Mouse (Mus musculus): Measurements from ENCODE around the gene Cldn16. TPM values are rescaled to one million over a fixed set of nuclear protein-coding genes. Genes with fewer than 3 reads are reported as not detected.

Gene Cldn16
- polyA plus RNA-seq, 1 experiment, result not detected

GRCm38 (mm10) chr16:26500738-26501137 is 37.8 kb downstream of the Cldn16 start:
- Histone ChIP-seq H3K27ac (ENCODE audit: insufficient read depth, low read length) (no peak overlapping the region), H3K27me3 (ENCODE audit: control insufficient read depth, insufficient read depth, low read length) (no peaks in the 10 kb centered on the region), H3K4me1 (ENCODE audit: control insufficient read depth, insufficient read depth, insufficient read length) (no peaks in the 10 kb centered on the region), H3K4me3 (ENCODE audit: extremely low read depth, insufficient read depth, insufficient read length) (no peak overlapping the region), H3K36me3 (ENCODE audit: control insufficient read depth, insufficient read depth, low read length) (no peaks in the 10 kb centered on the region)
- DNase-seq (ENCODE audit: low read depth in 1 of 2, low spot score in 2 of 2), result no peak
- WGBS, result 72% methylated on average over 3 of the region's 3 CpGs
- TF ChIP-seq CTCF (IDR thresholded peaks at IDR 0.05; ENCODE audit: extremely low read depth, insufficient read depth, insufficient read length, insufficient replicate concordance) (no peak), POLR2A (IDR thresholded peaks at IDR 0.05; ENCODE audit: low read depth, low read length) (no peak)

DNA sequence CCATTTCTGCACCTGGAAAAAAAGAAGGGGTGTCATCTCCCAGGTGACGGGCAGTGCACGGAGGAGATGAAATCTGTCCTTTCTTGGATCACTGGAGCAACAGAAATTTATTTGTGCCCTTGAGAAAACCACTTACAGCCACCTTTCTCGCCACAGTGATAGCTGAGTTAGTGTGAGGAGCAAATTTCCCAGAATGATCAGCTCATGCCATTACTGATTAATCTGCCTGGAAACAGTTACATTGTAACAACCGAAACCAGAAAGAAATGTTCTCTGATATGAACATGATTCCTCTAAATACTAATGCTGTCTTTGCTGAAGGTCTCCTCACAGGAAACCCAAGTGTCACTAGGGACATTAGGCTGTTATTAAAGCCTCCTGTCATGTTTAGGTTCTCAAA is 42.0 kb downstream of the Cldn16 start:
- no peaks in the 10 kb centered on the region for H3K4me1 ChIP-seq (ENCODE audit: control insufficient read depth, insufficient read depth, insufficient read length)
- H3K27me3 ChIP-seq (ENCODE audit: control insufficient read depth, insufficient read depth, low read length), result no peaks in the 10 kb centered on the region
- DNase-seq (ENCODE audit: low read depth in 1 of 2, low spot score in 2 of 2), result no peak
- TF ChIP-seq CTCF (IDR thresholded peaks at IDR 0.05; ENCODE audit: extremely low read depth, insufficient read depth, insufficient read length, insufficient replicate concordance) (no peak), POLR2A (IDR thresholded peaks at IDR 0.05; ENCODE audit: low read depth, low read length) (no peak)
- H3K36me3 ChIP-seq (ENCODE audit: control insufficient read depth, insufficient read depth, low read length), result no peaks in the 10 kb centered on the region
- H3K27ac ChIP-seq (ENCODE audit: insufficient read depth, low read length), result no peak overlapping the region
- WGBS, result 83% methylated on average over 4 of the region's 4 CpGs
- H3K4me3 ChIP-seq (ENCODE audit: extremely low read depth, insufficient read depth, insufficient read length), result no peak overlapping the region

- DNase-seq (ENCODE audit: low read depth in 1 of 2, low spot score in 2 of 2), result no peak
- H3K27ac ChIP-seq (ENCODE audit: insufficient read depth, low read length), result no peak overlapping the region
Observed at GRCm38 (mm10) chr16:26519596-26519995, 56.7 kb downstream of the Cldn16 start.

DNA sequence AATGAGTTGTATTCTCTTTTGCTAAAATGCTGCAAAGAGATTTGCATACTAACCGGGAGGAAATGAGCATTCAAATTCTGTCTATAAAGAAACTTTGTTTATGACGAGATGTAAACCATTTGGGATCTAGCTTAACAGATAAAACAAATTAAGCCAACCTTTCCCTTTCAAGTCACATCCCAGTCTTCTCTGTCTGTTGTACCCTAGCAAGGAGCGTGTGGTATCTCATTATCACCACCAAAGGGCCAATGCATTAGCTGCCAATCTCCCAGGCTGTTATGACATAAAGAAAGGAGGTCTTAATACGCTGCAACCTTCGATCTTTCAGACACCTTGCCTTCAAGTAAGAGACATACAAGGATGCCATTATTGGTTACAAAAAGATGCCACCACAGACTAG is 62.9 kb downstream of the Cldn16 start:
- Histone ChIP-seq H3K4me3 (ENCODE audit: extremely low read depth, insufficient read depth, insufficient read length) (no peak overlapping the region), H3K27me3 (ENCODE audit: control insufficient read depth, insufficient read depth, low read length) (no peaks in the 10 kb centered on the region), H3K36me3 (ENCODE audit: control insufficient read depth, insufficient read depth, low read length) (no peaks in the 10 kb centered on the region), H3K4me1 (ENCODE audit: control insufficient read depth, insufficient read depth, insufficient read length) (no peaks in the 10 kb centered on the region), H3K27ac (ENCODE audit: insufficient read depth, low read length) (no peak overlapping the region)
- TF ChIP-seq POLR2A (IDR thresholded peaks at IDR 0.05; ENCODE audit: low read depth, low read length), result no peak
- TF ChIP-seq CTCF (IDR thresholded peaks at IDR 0.05; ENCODE audit: extremely low read depth, insufficient read depth, insufficient read length, insufficient replicate concordance), result no peak
- no peak for DNase-seq (ENCODE audit: low read depth in 1 of 2, low spot score in 2 of 2)
- WGBS, result 80% methylated on average over 5 of the region's 5 CpGs

More at GRCm38 (mm10) chr16:26519596-26519995, 56.7 kb downstream of the Cldn16 start:
- WGBS, result 42% methylated on average over 2 of the region's 2 CpGs
- no peak for TF ChIP-seq CTCF (IDR thresholded peaks at IDR 0.05; ENCODE audit: extremely low read depth, insufficient read depth, insufficient read length, insufficient replicate concordance)
- TF ChIP-seq POLR2A (IDR thresholded peaks at IDR 0.05; ENCODE audit: low read depth, low read length), result no peak
- no peaks in the 10 kb centered on the region for H3K4me1 ChIP-seq (ENCODE audit: control insufficient read depth, insufficient read depth, insufficient read length)
- H3K27me3 ChIP-seq (ENCODE audit: control insufficient read depth, insufficient read depth, low read length), result no peaks in the 10 kb centered on the region; the same call in 1 of the 2 replicates
- H3K36me3 ChIP-seq (ENCODE audit: control insufficient read depth, insufficient read depth, low read length), result no peaks in the 10 kb centered on the region
- no peak overlapping the region for H3K4me3 ChIP-seq (ENCODE audit: extremely low read depth, insufficient read depth, insufficient read length)

DNA sequence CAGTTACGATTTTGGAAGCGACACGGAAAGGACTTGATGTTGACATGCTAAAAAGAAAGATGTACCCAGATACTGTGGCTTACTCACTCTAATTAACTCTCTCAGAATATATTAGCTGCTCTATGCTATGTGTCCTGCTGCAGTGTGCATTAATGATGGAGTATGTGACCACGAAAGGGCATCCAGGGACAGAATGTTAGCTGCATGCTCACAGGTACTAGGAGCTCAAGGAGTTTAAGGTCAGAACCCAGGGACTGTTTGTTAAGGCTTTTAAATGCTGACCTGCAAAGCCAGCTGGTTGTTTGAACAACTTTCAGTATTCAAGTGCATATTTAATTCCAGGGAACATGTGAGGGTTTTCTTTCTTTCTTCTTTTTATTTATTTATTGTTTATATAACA is 63.7 kb downstream of the Cldn16 start, which contains the start of gene Tmem207:
Gene Tmem207, minus strand, starts transcription at position 101 of the 400 bp plus-strand sequence.
- WGBS, result 90% methylated on average over 4 of the region's 4 CpGs
- TF ChIP-seq CTCF (IDR thresholded peaks at IDR 0.05; ENCODE audit: extremely low read depth, insufficient read depth, insufficient read length, insufficient replicate concordance) (no peak), POLR2A (IDR thresholded peaks at IDR 0.05; ENCODE audit: low read depth, low read length) (no peak)
- Histone ChIP-seq H3K4me3 (ENCODE audit: extremely low read depth, insufficient read depth, insufficient read length) (no peak within 1 kb of the TSS), H3K4me1 (ENCODE audit: control insufficient read depth, insufficient read depth, insufficient read length) (no peaks in the 10 kb centered on the region), H3K27me3 (ENCODE audit: control insufficient read depth, insufficient read depth, low read length) (no peaks in the 10 kb centered on the region), H3K36me3 (ENCODE audit: control insufficient read depth, insufficient read depth, low read length) (no peaks in the 10 kb centered on the region), H3K27ac (ENCODE audit: insufficient read depth, low read length) (no peak within 1 kb of the TSS)
- DNase-seq (ENCODE audit: low read depth in 1 of 2, low spot score in 2 of 2), result no peak

GRCm38 (mm10) chr16:26527931-26528666 is 65.2 kb downstream of the Cldn16 start:
- no peaks in the 10 kb centered on the region for H3K4me1 ChIP-seq (ENCODE audit: control insufficient read depth, insufficient read depth, insufficient read length)
- H3K4me3 ChIP-seq (ENCODE audit: extremely low read depth, insufficient read depth, insufficient read length), result no peak overlapping the region
- 91% methylated on average over 10 of the region's 10 CpGs for WGBS
- no peak overlapping the region for H3K27ac ChIP-seq (ENCODE audit: insufficient read depth, low read length)
- TF ChIP-seq POLR2A (IDR thresholded peaks at IDR 0.05; ENCODE audit: low read depth, low read length) (no peak), CTCF (IDR thresholded peaks at IDR 0.05; ENCODE audit: extremely low read depth, insufficient read depth, insufficient read length, insufficient replicate concordance) (no peak)
- DNase-seq (ENCODE audit: low read depth in 1 of 2, low spot score in 2 of 2), result no peak
- H3K27me3 ChIP-seq (ENCODE audit: control insufficient read depth, insufficient read depth, low read length), result no peaks in the 10 kb centered on the region
- no peaks in the 10 kb centered on the region for H3K36me3 ChIP-seq (ENCODE audit: control insufficient read depth, insufficient read depth, low read length)

DNA sequence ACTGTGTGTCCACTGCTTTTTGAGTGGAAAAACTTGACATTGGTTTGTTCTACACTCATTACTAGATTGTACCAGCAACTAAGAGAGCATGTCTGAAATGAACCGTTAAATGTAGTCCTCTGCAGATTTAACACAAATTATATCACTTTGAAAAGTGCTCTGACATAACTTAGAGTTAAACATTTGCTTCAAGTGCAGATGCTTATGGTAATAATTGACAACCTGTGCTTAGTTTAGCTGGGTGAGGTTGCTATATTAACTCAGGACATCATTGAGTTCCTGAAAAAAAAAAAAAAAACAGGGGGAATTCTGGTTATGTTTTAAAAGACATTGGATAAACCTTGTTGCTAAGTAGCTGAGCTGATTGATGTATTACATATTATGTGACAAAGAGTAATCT is 67.5 kb downstream of the Cldn16 start:
- 86% methylated on average over 1 of the region's 1 CpGs for WGBS
- H3K27me3 ChIP-seq (ENCODE audit: control insufficient read depth, insufficient read depth, low read length), result no peaks in the 10 kb centered on the region
- no peak overlapping the region for H3K27ac ChIP-seq (ENCODE audit: insufficient read depth, low read length)
- H3K36me3 ChIP-seq (ENCODE audit: control insufficient read depth, insufficient read depth, low read length), result no peaks in the 10 kb centered on the region
- no peaks in the 10 kb centered on the region for H3K4me1 ChIP-seq (ENCODE audit: control insufficient read depth, insufficient read depth, insufficient read length)
- no peak overlapping the region for H3K4me3 ChIP-seq (ENCODE audit: extremely low read depth, insufficient read depth, insufficient read length)
- no peak for DNase-seq (ENCODE audit: low read depth in 1 of 2, low spot score in 2 of 2)
- no peak for TF ChIP-seq CTCF (IDR thresholded peaks at IDR 0.05; ENCODE audit: extremely low read depth, insufficient read depth, insufficient read length, insufficient replicate concordance)
- TF ChIP-seq POLR2A (IDR thresholded peaks at IDR 0.05; ENCODE audit: low read depth, low read length), result no peak

Measured in spleen, adult 2 months (tissue).